Mouse (Mus musculus) embryonic fibroblast, embryonic 13.5 days (primary cell): ENCODE data around the gene Ipcef1. TPM values are rescaled to one million over a fixed set of nuclear protein-coding genes. Genes with fewer than 3 reads are reported as not detected.
"Not testable (repeated sequence)": the region's sequence is repeated elsewhere in the genome, so short reads cannot be mapped to it uniquely, and the experiment has no call there.

Experiments
- H3K27ac ChIP-seq: 2 replicates; pipeline ENCODE4 v1.5.1; 2012; ENCODE audit warnings: low read length, control low read depth, inconsistent platforms; ENCODE audit not compliant: insufficient read depth
- H3K4me1 ChIP-seq: 2 replicates; pipeline ENCODE4 v1.6.1; 2011; ENCODE audit warnings: low read length; ENCODE audit not compliant: control insufficient read depth, insufficient read depth
- H3K4me3 ChIP-seq: 2 replicates; pipeline ENCODE4 v1.5.1; 2011; ENCODE audit warnings: mild to moderate bottlenecking, control low read depth, low read length; ENCODE audit not compliant: insufficient read depth
- CTCF ChIP-seq: IDR thresholded peaks from 2 replicates; pipeline ENCODE4 v1.5.1; 2011; ENCODE audit warnings: mild to moderate bottlenecking, control low read depth, low read length, moderate library complexity, borderline replicate concordance; ENCODE audit not compliant: insufficient read depth
- POLR2A ChIP-seq: IDR thresholded peaks from 2 replicates; pipeline ENCODE4 v1.6.1; 2011; ENCODE audit warnings: low read depth, mild to moderate bottlenecking, control low read depth, low read length, moderate library complexity
- polyA plus RNA-seq: library from polyadenylated mRNA; stranded (reverse); fragments of >200 nt; gene quantifications from 2 replicates; pipeline ENCODE4 v1.2.4, GENCODE M21; 2011; ENCODE audit warnings: low read depth; ENCODE audit not compliant: missing spikeins, insufficient read length

The Ipcef1 gene
- polyA plus RNA-seq, 1 experiment: not detected

GRCm38 (mm10) chr10:6896659-6897303, 155.5 kb downstream of the Ipcef1 start:
- TF ChIP-seq POLR2A (no peak), CTCF (no peak)

DNA sequence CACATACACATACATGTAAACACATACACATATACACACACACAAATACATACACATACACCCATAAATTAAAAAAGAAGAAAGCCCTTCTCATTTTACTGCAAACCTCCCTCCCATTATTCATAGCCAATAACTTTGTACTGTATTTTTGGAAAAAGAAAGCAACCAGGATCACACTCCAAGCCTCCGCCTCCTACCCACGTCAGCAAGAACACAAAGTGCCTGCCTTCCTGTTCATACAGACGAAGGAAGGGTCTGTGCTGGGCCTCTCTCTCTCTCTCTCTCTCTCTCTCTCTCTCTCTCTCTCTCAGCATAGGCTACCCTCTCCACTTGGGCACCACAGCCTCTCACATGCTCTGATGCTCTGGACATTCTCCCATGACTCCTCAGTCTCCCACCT, 156.5 kb downstream of the Ipcef1 start:
- TF ChIP-seq CTCF: no peak
- no peak for TF ChIP-seq POLR2A
- Histone ChIP-seq H3K27ac (no peak overlapping the region), H3K4me3 (no peak overlapping the region), H3K4me1 (no peaks in the 10 kb centered on the region)

More at GRCm38 (mm10) chr10:6896659-6897303, 155.5 kb downstream of the Ipcef1 start:
- Histone ChIP-seq H3K4me1 (no peaks in the 10 kb centered on the region), H3K4me3 (no peak overlapping the region), H3K27ac (no peak overlapping the region)

DNA sequence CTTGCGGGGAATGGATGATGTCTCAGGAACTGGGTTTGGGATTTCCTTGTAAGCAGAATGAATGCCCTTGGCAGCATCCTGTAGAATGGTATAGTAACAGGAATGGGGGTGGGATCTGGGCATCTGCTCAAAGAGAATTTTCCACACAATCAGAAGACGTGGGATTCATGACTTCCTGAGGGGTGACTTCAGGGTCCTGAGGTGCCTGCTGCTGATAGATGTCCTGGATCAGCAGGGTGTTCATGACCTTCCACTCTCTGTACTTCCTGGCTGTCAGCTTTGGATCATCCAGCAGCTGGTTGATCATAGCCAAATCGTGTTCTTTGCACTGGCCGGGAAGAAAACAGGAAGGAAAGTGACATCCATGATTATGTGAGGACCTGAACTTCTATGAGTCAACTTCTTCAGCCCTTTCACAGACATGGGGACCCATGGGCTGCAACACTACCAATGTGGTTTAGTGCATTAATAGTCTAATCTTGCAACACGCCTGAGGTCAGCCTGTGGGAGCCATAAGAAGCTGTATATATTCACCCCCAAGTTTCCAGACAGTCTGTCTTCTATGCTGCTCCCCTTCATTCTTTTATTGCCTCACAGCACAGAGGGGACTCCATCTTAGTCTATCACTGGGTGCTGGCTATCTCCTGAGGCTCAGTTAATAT, 161.8 kb downstream of the Ipcef1 start:
- no peaks in the 10 kb centered on the region for H3K4me1 ChIP-seq
- no peak overlapping the region for H3K4me3 ChIP-seq
- TF ChIP-seq POLR2A: no peak
- no peak for TF ChIP-seq CTCF
- H3K27ac ChIP-seq: no peak overlapping the region

- H3K27ac ChIP-seq: no peak overlapping the region
- H3K4me1 ChIP-seq: no peaks in the 10 kb centered on the region
- H3K4me3 ChIP-seq: no peak overlapping the region
- TF ChIP-seq CTCF: no peak
- no peak for TF ChIP-seq POLR2A
Measured at GRCm38 (mm10) chr10:6889640-6890245, 162.5 kb downstream of the Ipcef1 start.

GRCm38 (mm10) chr10:6885460-6885859, 166.8 kb downstream of the Ipcef1 start:
- TF ChIP-seq CTCF: no peak
- no peak for TF ChIP-seq POLR2A
- Histone ChIP-seq H3K4me3 (no peak overlapping the region), H3K27ac (no peak overlapping the region), H3K4me1 (no peaks in the 10 kb centered on the region)

- H3K27ac ChIP-seq, H3K4me3 ChIP-seq, H3K4me1 ChIP-seq: not testable (repeated sequence)
Measured at GRCm38 (mm10) chr10:6882041-6882440, 170.2 kb downstream of the Ipcef1 start.

- Histone ChIP-seq H3K27ac (no peak overlapping the region), H3K4me3 (no peak overlapping the region), H3K4me1 (no peaks in the 10 kb centered on the region)
- TF ChIP-seq CTCF (no peak), POLR2A (no peak)
Measured at GRCm38 (mm10) chr10:6878276-6878881, 173.9 kb downstream of the Ipcef1 start.

- H3K27ac ChIP-seq: no peak overlapping the region
- no peak for TF ChIP-seq CTCF
- TF ChIP-seq POLR2A: no peak
- H3K4me3 ChIP-seq: no peak overlapping the region
- H3K4me1 ChIP-seq: no peaks in the 10 kb centered on the region
Measured at GRCm38 (mm10) chr10:6873917-6874316, 178.4 kb downstream of the Ipcef1 start.

GRCm38 (mm10) chr10:6871418-6872072, 180.7 kb downstream of the Ipcef1 start:
- TF ChIP-seq POLR2A (no peak), CTCF (no peak)
- no peaks in the 10 kb centered on the region for H3K4me1 ChIP-seq
- H3K4me3 ChIP-seq: no peak overlapping the region
- no peak overlapping the region for H3K27ac ChIP-seq
